Comparison of ENCODE assay signal across 7 mouse cellular contexts in genomic region chr4:76485848-76486247, GRCm38 (mm10).
DNase-seq lines count a peak whose midpoint lies in the region.

No protein-coding gene starts in this region.

- DNase-seq in gastrocnemius, adult 18-20 months (ENCODE audit: low spot score) = peak; percentile 5
- no peak for DNase-seq in gastrocnemius, adult 8-10 months (ENCODE audit: low spot score in 2 of 2)
- DNase-seq in kidney, adult 9 months = peak; percentile 40
- DNase-seq in kidney, adult 11 months = no peak
- peak; percentile 5 for DNase-seq in Muller cell, postnatal 12 days (ENCODE audit: inconsistent ontology term)
- peak; percentile 21 for DNase-seq in adrenal gland, postnatal 14 days
- DNase-seq in right cerebral cortex, postnatal 10 days (ENCODE audit: low spot score in 2 of 2) = no peak

Comparison
In these comparisons a context has a peak if more than half of its experiments do, and no peak if none do; other contexts are left out.
1. DNase-seq: peak in gastrocnemius, adult 18-20 months (single experiment), kidney, adult 9 months (single experiment), Muller cell, postnatal 12 days (single experiment) and adrenal gland, postnatal 14 days (single experiment); none in gastrocnemius, adult 8-10 months (0 of 2), kidney, adult 11 months (single experiment) and right cerebral cortex, postnatal 10 days (0 of 2).